Mouse (Mus musculus) large intestine, adult 2 months (tissue): ENCODE data around the gene Akap13. TPM values are rescaled to one million over a fixed set of nuclear protein-coding genes. Genes with fewer than 3 reads are reported as not detected.

Source experiments
- DNase-seq: peaks from one replicate; pipeline ENCODE4 v3.0.0-alpha.2; 2012; ENCODE audit warnings: low read depth, low spot score
- WGBS: fragments of 180-500 bp; shearing (Covaris S2); methylation state at CpG from one replicate; pipeline ENCODE4 v1.1.7; 2018; 5-methylcytosine and 5-hydroxymethylcytosine counted together
- polyA plus RNA-seq: library from polyadenylated mRNA; depleted of rRNA; stranded (reverse); fragments of >200 nt; gene quantifications from 2 replicates; pipeline ENCODE4 v1.2.3, GENCODE M21; 2012

Gene Akap13
- polyA plus RNA-seq, 1 experiment = 14.0 TPM

GRCm38 (mm10) chr7:75618699-75619098, 163.4 kb downstream of the Akap13 start:
- 39% methylated on average over 3 of the region's 3 CpGs for WGBS
- DNase-seq = no peak

- 90% methylated on average over 6 of the region's 6 CpGs for WGBS
- no peak for DNase-seq
Observed at GRCm38 (mm10) chr7:75619875-75620274, 164.5 kb downstream of the Akap13 start.

- no peak for DNase-seq
- WGBS = 82% methylated on average over 3 of the region's 3 CpGs
Observed at GRCm38 (mm10) chr7:75620395-75620960, 165.1 kb downstream of the Akap13 start.

- DNase-seq = no peak
- 67% methylated on average over 4 of the region's 4 CpGs for WGBS
Observed at GRCm38 (mm10) chr7:75620976-75621375, 165.6 kb downstream of the Akap13 start.

GRCm38 (mm10) chr7:75627831-75628230, 172.5 kb downstream of the Akap13 start:
- no peak for DNase-seq
- 42% methylated on average over 2 of the region's 2 CpGs for WGBS

- WGBS = 89% methylated on average over 4 of the region's 4 CpGs
- DNase-seq = no peak
Observed at GRCm38 (mm10) chr7:75629669-75630068, 174.3 kb downstream of the Akap13 start.

- peak; percentile 55 for DNase-seq
- 9% methylated on average over 3 of the region's 3 CpGs for WGBS
Observed at GRCm38 (mm10) chr7:75632941-75633340, 177.6 kb downstream of the Akap13 start.

- no peak for DNase-seq
Observed at GRCm38 (mm10) chr7:75633393-75633792, 178.1 kb downstream of the Akap13 start.

GRCm38 (mm10) chr7:75633807-75634526, 178.6 kb downstream of the Akap13 start:
- 53% methylated on average over 7 of the region's 7 CpGs for WGBS
- no peak for DNase-seq

GRCm38 (mm10) chr7:75638769-75639168, 183.4 kb downstream of the Akap13 start:
- WGBS = 54% methylated on average over 3 of the region's 3 CpGs
- DNase-seq = no peak

GRCm38 (mm10) chr7:75639541-75639940, 184.2 kb downstream of the Akap13 start:
- DNase-seq = no peak
- 29% methylated on average over 3 of the region's 3 CpGs for WGBS

- DNase-seq = no peak
Observed at GRCm38 (mm10) chr7:75640074-75640473, 184.7 kb downstream of the Akap13 start.

- 24% methylated on average over 2 of the region's 2 CpGs for WGBS
- no peak for DNase-seq
Observed at GRCm38 (mm10) chr7:75640671-75641070, 185.3 kb downstream of the Akap13 start.

GRCm38 (mm10) chr7:75641415-75642177, 186.3 kb downstream of the Akap13 start:
- 42% methylated on average over 9 of the region's 9 CpGs for WGBS
- DNase-seq = no peak

- WGBS = 9% methylated on average over 9 of the region's 9 CpGs
- no peak for DNase-seq
Observed at GRCm38 (mm10) chr7:75642178-75642777, 186.9 kb downstream of the Akap13 start.

GRCm38 (mm10) chr7:75642846-75643563, 187.7 kb downstream of the Akap13 start:
- 54% methylated on average over 16 of the region's 16 CpGs for WGBS

GRCm38 (mm10) chr7:75643986-75644385, 188.7 kb downstream of the Akap13 start:
- WGBS = 54% methylated on average over 4 of the region's 4 CpGs
- DNase-seq = no peak

More at GRCm38 (mm10) chr7:75642846-75643563, 187.7 kb downstream of the Akap13 start:
- DNase-seq = no peak

GRCm38 (mm10) chr7:75644585-75644984, 189.3 kb downstream of the Akap13 start:
- WGBS = 63% methylated on average over 2 of the region's 2 CpGs
- DNase-seq = no peak

- WGBS = 73% methylated on average over 5 of the region's 5 CpGs
- DNase-seq = no peak
Observed at GRCm38 (mm10) chr7:75645156-75645933, 190.0 kb downstream of the Akap13 start.
